Mouse (Mus musculus) layer of hippocampus, postnatal 36 days (tissue): ENCODE data around the gene Zfp683. TPM values are rescaled to one million over a fixed set of nuclear protein-coding genes. Genes with fewer than 3 reads are reported as not detected.
A peak's percentile ranks its signal among the peaks of the same experiment; 100 is the strongest.

Source experiments
- DNase-seq, 2 experiments: peaks; one replicate each; pipeline ENCODE4 v3.0.0; 2022
- total RNA-seq, 2 experiments: library from RNA; stranded (reverse); gene quantifications; 2 replicates each; pipeline ENCODE4 v1.2.3; 2021

Zfp683 gene
- total RNA-seq, 2 experiments from 2014 or later, result not detected

DNA sequence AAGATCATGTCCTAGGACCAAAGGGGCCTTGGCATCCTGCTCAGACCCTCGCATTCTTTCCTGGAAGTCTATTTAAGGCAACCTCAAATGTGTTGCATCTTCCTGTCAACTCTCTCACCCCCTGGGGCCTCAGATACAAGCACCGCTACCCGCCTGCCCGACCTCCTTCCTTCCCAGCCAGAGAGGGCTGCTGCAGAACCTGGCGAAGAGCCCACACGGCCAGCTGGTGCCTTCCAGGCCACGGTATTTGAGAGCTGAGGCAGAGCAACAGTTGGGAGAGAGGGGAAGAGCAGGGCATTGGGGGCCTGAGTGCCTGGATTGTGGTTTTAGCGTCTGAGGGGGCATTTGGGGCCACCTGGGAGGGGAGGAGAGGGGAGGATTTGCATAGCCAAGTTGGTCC lies 1.1 kb upstream of the Zfp683 start:
- no peak for DNase-seq

DNA sequence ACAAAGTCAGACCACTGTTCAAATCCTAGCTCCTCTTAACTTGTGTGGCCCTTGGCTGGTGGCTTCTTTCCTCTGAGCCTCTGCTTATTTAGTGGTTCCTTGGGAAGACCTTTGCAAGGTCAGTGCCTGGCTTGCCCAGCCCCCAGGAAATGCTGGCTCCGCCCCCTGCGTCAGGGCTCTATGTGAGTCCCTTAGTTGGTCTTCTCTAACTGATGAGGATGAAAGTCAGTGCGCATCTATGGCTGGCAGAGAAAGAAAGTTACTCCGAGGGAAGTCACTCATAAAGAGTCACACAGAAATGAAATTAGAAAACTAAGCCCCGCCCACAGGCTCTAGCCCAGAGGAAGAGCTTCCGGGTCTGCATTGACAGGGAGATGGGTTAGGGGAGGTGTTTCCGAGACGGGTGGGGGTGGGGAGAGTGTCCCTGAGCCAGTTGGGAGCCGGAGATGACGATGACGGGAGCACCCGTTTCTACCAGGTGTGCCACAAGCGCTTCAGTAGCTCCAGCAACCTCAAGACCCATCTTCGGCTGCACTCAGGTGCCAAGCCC lies 4.6 kb downstream of the Zfp683 start:
- no peak for DNase-seq

DNA sequence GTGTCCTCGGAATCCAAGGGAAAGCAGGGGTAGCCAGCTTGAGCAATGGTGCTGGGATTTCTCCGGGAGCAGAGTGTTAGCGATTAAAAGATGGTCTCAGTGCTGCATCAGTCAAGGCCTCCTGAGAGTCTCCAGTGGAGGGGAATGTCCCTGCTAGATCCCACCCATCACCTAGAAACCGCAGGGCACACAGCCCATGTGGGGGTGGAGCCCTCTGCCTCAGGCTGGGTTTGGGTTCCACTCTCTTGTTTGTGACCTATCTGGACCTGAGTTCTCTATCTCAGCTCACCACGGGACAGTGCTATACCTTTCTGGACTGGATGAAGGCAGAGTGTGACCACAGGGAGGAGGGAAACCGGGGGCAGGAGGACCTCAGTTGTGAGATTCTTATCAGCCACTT lies 5.3 kb downstream of the Zfp683 start:
- no peak for DNase-seq

DNA sequence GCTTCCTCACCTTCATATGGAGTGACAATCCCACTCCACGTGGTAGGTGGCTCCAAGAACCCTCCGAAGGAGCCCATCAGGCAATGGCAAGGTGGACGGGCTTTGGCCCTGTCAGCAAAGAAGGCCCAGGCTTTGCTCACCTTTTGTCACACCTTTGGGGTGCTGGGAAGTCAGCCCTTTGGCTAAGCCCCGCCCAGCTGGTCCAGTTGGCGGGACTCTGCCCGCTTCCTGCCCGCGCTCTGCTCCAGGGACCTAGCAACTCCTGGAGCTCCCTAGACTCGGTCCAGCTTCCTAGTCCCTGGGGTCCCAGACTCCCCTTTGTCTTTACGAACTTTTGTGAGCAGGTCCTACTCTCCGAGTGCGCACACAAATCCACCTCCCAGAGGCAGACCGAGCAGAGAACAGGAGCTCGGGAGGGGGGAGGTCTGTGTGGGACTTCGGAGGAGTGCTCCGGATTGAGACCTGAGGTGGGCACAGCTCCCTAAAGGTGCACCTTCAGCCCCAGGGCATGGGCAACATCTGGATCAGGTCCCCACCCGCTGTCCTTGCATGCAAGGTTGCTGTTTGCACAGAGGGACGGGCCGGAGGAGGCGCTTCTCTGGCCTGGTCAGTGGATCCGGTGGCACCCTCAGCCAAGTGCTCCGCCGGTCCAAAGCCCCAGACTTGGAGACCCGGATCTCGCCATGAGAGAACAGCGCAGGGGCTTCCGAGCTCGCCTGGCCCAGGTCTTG lies 6.7 kb downstream of the Zfp683 start, which contains the start of gene Crybg2:
Gene Crybg2 (plus strand): TSS at position 681 of the 731 bp plus-strand sequence.
- DNase-seq, result no peak

DNA sequence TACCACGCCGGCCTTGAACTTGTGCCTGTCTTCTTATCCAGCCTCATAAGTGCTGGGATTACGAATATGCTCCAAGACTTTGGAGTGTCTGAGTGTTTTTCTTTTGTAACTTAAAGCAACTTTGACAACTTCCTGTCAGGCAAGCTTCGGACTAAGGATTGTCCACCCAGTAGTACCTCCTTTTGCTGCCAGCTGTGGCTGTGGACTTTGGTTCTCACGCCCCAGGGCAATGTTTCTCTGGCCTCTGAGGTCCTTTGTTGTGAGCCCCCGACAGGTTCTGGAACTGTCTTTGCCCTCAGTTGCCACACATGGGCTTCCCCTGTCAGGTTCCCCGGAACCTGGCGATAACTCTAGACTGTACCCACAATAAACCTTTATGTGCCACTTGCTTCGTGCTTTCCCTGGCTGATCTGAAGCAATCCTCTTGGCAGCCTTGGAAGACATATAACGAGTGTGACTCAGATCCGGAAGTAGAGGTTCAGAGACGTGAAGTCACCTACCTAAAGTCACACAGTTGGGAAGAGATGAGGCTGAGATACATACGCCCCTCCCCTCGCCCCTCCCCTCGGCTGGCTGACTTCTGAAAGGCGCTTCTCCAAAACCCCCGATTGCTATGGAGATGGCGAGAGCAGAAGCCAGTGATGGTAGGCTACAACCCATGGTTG lies 7.7 kb downstream of the Zfp683 start:
- DNase-seq, result no peak

DNA sequence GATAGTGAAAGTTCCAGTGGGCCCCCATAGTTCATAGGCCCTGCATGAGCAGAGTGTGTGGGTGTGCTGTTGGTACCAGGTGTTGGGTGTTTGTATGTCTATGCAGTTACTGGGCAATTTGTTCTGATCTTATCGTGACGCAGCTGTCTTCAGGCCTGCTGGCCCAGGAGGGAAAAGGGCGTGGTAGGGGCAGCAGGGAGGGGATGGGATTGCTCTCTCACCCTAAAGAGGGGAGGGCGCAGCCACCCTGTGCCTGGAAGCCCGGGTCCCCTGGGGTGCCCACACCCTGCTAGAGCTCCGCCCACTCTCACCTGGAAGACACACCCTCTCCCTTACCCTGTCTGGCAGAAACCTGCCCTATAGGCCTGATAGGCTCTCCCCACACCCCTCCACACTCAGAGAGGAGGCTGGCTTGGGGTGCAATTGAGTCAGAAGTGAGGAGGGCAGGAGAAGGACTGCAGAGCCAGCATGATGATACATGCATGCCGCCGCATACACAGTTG lies 8.4 kb downstream of the Zfp683 start:
- DNase-seq, result no peak

DNA sequence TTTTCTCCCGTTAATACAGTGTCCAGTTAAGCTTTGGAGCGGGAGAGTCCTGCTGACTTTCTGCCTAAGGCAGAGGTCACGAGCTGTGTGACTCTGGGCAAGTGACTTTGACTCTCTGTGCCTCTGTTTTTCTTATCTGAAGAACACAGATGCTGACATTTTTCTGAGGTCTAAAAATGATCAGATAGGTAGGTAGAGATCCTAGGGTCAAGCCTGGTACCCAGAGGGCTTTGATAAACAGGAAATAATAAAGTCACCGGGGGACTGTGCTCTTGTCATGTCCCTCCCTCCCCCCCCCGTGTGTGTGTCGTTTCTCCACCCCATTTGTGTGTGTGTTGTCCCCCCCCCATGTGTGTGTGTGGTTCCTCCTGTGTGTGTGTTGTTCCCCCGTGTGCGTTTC lies 8.9 kb downstream of the Zfp683 start:
- DNase-seq, result no peak

DNA sequence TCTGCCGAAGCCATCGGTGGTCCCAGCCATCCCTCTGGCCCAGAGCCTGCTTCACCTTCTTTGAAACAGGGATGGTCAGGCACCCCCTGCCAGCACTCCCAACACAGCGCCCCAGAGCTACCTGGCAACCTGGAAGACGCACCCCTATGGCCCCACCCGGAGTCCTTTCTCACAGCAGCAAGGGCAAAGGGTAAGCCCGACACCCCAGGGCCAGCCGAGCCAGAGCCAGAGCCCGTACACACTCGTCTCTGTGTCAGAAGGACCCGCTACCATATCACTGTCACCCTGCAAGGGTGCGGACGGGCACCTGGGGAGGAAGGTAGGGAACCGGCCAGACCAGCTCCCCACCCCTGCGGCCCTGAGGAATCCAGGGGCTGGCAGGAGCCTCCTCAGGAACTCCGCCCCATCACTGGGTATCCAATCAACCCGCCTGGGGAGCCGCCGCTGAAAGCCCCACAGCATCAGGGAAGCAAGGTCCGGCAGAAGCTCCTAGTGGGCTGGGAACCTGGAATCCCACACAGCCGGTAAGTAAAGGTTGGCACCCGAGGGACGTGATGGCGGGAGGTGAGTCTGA lies 11.9 kb downstream of the Zfp683 start:
- no peak for DNase-seq

DNA sequence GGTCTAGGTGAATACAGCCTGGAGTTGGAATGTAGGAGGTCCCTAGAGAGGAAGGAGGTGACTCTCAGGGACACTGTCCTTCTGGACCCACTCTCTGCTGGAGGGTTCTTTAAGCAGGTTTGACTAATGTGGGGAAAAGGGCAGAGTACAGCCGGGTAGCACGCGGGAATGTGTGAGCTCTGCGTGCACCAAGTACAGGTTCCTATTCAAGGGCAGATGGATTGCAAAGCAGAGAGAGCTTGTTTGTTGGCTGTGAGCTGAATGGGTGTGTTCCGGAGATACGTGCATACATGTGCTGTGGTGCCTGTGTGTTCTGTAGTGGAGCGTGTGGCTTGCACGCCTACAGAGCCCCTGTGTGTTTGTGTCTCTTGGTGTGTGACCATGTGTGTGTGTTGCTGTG lies 13.7 kb downstream of the Zfp683 start:
- DNase-seq, result no peak

DNA sequence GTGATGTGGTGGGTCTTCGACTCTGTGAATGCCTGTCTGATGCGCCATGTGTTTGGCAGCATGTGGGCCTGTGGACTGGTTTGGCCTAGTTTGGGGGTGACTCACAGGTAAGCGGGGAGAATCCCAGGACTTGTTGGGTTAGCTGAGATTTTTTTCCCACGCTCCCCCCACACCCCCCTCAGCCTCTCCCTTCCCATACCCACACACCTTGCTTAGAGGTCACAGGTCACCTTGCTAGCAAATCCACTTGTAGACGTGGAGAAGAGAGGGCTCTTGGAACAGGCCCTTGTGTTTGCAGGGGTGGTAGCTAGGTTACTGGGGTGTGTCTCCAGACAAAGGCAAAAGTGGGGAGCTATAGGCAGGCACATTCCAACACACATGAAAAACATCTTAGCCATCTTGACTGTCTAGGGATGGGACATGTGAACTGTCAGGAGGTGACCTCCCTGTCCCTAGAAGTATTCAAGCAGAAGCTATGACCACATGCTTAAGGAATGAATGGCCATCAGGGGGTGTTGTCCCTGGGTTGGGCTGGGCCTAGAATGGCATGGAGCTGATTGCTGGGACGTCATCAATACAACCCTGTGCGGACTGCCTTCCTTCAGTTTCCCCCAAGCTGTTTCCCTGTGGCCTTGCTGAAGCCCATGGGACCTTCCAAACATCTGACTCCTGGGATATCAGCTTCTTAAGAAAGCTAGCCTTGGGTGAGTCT lies 14.4 kb downstream of the Zfp683 start:
- DNase-seq, result no peak

DNA sequence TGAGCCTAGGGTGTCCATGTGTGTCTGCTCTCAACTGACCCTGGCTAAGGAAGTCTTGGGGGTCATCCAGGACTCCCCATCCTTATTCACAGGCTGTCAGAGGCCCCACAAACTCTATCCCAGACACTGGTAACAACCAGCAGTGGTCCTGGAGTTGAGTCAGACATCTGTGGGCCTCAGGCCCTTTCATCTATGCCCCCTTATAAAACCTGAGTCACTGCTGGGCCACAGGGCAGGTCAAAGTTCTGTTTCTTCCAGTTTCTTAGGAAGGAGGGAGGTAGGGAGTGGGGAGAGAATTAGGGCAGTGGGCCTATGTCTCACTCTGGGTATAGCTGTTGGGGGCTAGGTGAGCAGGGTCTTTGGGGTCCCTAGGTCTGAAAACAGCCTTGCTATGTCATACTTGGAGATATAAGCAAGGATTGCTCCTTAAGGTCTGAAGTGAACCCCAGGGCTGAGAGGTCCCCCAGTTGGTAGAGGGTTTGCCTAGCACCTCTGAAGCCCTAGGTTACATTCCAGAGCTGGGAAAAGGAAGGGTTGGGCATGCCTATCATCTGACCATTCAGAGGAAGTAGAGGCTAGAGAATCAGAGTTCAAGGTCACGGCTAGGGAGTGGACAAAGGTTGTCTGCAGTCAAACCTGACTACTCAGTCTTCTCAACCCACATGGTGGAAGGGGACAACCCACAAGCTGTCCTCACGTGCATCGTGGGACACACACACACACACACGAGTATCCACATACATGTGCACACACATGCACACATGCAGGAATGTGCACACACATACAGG lies 15.3 kb downstream of the Zfp683 start:
- no peak for DNase-seq

DNA sequence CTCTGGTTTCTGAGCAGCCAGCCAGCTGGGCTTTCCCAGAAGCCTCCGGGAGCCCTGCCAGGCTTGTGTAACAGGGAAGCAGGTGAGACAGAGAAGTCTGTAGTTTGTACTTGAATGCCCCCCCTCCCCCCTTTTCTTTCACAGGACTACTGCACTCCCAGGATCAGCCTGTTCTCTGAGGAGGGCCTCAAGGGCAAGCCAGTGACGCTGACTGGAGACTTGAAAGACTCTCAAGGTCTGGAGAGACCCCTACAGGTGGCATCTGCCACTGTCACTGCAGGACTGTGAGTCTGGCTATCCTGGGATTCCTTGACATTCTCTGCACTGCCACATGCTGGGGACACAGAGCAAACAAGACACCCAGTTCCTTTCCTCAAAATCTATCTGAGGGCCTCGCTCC lies 25.1 kb downstream of the Zfp683 start:
- DNase-seq, result peak in 1 of 2 experiments; percentile 22

DNA sequence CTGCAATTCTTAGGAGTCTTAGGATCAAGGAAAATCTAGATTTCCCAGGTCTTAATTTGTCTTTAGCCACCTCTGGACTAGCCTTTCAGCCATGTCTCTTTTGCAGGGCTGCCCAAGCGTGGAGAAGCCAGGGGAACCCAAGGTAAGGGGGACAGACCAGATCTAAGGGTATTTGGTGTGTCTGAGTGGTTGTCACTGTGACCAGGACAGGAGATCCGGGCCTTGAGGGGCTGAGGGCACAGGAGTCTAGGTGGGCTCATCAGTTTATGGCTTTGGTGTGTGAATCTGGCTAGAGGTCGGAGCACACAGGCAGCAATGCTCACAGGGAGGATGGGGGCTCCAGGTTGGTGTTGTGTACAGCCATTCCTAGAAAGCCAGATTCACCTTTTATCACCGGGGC lies 27.0 kb downstream of the Zfp683 start:
- DNase-seq, result no peak

DNA sequence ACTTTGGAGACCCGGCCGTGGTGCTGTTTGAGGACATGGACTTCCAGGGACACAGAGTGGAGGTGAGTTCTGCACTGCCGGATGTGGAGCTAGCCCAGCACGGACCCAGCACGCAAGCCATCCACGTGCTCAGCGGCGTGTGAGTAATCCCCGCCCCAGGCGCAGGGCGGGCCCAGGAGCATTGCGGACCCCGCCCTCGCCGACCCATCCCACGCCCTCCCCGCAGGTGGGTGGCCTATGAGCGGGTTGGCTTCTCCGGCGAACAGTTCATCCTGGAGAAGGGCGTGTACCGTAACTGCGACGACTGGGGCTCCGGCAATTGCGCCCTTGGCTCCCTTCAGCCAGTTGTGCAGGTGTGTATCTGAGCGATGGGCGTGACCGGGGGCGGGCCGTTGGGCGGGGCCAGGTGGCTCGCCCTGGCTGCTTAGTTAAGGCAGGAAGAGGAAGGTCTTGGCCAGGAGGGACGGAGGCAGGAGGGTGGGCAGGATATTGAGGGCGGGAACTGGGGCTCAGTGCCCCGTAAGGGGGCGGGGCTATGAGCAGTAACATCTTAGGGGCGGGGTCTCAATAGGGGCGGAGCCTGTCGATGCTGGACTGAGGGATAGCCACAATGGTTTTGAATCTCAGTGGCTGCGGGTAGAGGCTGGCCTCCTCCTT lies 28.2 kb downstream of the Zfp683 start:
- DNase-seq, result peak; percentile 37 to 57

DNA sequence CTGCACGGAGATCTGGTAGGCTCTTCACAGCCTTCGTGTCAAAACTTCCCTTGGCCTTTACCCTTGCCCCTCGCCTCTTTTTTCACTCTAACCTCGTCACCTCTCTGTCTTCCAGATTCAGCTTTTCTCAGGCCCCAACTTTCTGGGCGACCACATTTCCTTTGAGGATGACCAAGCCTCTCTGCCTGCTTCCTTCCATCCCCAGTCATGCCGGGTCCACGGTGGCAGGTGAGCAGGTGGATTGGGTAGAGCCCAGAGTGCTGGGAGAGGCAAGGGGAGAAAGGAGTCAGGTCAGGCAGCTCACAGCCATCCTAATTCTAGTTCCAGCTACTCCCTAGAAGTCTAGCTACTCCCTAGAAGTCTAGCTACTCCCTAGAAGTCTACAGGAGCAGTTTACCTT lies 28.8 kb downstream of the Zfp683 start:
- DNase-seq, result no peak

DNA sequence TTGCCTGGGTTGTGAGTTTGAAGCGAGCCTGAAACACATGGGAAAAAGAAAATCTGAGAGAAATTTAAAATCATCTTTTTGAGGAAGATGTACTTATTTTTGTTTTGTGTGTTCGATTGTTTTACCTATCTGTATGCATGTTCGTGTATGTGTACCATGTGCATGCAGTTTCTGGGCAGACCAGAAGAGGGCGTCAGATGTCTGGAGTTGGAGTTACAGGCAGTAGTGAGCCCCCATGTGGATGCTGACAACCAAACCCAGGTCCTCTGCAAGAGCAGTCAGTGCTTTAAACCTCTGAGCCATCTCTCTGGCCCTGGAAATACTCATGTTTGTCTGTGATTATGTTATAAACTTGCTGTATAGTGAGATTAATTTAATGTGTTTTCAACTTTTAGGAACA lies 31.4 kb downstream of the Zfp683 start:
- no peak for DNase-seq

DNA sequence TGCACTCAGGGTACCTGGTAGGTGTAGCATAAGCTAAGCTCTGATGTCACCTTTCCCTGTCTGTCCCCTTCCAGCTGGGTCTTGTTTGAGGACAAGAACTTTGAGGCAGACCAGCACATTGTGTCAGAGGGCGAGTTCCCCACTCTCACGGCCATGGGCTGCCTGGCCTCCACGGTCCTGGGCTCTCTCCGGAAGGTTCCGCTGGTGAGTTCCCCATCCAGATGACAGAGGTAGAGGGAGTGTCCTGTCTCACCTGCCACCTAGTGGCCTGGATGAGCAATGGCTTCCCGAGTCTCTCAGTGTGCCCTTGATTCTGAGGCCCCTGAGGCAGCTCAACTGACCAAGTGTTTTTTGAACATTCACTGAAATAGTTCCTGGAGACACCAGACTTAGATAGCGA lies 33.8 kb downstream of the Zfp683 start:
- no peak for DNase-seq

DNA sequence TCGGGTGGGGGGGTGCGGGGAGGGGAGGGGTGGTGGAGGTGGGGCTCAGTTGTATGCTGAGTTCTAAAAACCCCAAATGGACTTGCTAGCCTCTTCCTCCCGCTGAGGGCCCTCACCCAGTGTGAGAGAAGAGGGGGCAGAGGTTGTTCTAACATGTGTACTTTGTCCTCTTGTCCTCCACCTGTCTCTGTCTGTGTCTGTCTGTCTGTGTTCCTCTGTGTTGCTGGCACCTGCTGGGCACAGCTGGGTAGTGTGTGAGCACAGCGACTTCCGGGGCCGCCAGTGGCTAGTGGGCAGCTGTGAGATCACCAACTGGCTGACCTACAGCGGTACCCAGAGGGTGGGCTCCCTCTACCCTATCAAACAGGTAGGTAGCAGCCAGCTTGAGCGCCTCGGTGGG lies 35.4 kb downstream of the Zfp683 start:
- DNase-seq, result no peak

DNA sequence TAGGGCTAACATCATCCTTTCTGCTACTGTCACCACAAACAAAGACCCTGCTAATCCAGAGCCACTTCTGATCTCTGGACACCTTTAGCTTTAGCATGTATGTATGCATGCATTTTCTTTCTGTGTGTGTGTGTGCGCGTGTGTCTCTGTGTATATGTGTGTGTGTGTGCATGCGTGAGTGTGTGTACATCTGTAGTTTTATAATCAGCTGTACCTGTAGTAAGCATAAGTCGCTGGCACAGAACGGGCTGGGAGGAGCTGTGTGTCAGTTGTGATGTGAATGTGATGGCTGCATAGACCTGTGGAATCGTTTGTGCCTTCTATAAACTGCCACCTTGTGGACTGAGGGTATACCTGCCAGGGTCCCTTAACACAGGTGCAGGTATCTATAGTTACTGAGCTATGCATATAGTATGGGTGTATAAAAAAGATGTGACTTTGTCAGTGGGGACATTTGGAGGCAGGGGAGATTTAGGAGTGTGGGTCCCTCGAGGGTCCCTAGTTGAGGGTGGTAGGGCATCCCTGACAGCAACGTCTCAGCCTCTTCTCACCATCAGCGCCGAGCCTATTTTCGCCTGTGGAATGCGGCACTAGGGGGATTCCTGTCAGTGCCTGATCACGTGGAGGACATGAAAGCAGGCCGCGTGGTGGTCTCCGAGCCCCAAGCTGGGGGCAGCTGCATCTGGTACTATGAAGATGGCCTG lies 37.0 kb downstream of the Zfp683 start:
- no peak for DNase-seq

DNA sequence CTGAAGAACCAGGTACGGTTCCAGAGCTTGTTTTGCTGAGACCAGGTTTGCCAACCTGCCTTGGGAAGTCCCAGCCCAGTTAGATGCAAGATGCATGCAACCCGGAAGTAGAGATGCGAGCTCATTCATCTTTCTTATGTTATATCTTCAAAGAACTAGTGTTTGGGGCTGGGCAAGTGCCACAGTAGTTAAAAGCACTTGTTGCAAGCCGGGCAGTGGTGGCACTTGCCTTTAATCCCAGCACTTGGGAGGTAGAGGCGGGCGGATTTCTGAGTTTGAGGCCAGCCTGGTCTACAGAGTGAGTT lies 37.5 kb downstream of the Zfp683 start:
- DNase-seq, result no peak
